Mouse (Mus musculus): ENCODE measurements around the gene Arpc3. TPM values are rescaled to one million over a fixed set of nuclear protein-coding genes. Genes with fewer than 3 reads are reported as not detected.
A peak's percentile ranks its signal among the peaks of the same experiment; 100 is the strongest.

Arpc3 gene
- polyA plus RNA-seq, 1 experiment from 2014 or later = 173 TPM

- WGBS = 95% methylated on average over 12 of the region's 12 CpGs
- peaks cover 61% of the 10 kb centered on the region for H3K36me3 ChIP-seq
- ATAC-seq (ENCODE audit: low FRiP score) = no peak
- no peak overlapping the region for H3K9ac ChIP-seq
- H3K4me3 ChIP-seq = no peak overlapping the region
- no peak overlapping the region for H3K27ac ChIP-seq
- H3K4me1 ChIP-seq (replicated peaks) = peaks cover 6% of the 10 kb centered on the region
- H3K27me3 ChIP-seq = no peaks in the 10 kb centered on the region
- no peaks in the 10 kb centered on the region for H3K9me3 ChIP-seq
- H3K4me2 ChIP-seq = no peak overlapping the region
Observed at GRCm38 (mm10) chr5:122378171-122378570, 13.5 kb upstream of the Arpc3 start.

DNA sequence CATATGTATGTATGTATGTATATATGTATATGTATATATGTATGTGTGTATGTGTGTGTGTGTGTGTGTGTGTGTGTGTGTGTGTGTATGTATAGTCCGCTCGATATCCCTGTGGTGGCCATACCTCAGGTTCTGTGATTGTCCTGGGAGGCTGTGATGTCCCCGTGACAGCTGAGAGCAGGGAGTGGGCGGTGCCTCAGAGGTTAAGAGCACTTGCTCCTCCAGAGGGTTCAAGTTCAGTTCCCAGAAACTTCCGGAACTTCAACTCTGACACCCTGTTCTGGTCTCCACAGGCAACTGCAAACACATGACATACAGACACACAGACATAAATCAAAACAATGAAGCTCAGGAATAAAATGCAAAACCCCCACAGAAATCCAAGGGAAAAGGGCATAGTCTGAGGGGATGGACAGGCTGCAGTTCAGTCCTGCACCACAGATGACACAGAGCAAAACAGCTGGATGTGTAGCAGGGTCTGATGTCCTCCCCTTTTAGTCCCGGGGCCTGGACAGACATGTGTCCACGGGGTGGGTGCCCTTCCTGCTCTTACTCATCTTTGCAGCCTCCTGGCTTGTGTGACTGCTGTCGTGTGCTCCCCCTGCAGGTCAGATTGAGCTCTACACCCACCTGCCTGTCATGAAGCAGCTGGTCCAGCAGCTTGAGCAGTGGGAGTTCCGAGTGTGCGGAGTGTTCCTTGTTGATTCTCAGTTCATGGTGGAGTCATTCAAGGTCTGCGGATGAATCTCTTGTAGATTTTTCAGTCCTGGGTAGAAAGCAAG, 12.1 kb upstream of the Arpc3 start:
- Histone ChIP-seq H3K36me3 (peaks cover 52% of the 10 kb centered on the region), H3K27ac (no peak overlapping the region), H3K9me3 (no peaks in the 10 kb centered on the region), H3K27me3 (no peaks in the 10 kb centered on the region), H3K4me3 (no peak overlapping the region), H3K9ac (no peak overlapping the region), H3K4me1 (replicated peaks) (no peaks in the 10 kb centered on the region), H3K4me2 (no peak overlapping the region)
- ATAC-seq (ENCODE audit: low FRiP score) = peak; percentile 52; the same call in 1 of the 2 replicates
- WGBS = 56% methylated on average over 11 of the region's 11 CpGs

DNA sequence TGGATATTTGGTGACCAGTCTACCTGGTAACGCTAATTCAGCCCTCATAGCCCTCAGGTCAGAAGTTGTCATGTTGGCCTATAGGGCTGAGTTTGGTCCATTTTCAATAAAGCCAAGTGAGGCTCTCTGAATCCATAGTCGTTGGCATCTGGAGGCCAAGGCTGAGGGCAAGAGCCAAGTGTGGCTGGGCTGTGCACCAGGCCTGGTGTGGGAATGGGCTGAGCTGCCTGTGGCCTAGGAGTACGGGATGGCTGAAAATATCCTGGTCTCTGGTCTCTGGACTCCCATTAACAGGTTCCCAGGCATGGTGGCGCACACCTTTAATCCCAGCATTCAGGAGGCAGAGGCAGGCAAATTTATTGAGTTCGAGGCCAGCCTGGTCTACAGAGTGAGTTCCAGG, 1.7 kb upstream of the Arpc3 start:
- Histone ChIP-seq H3K4me2 (no peak overlapping the region), H3K4me3 (no peak overlapping the region), H3K9me3 (no peaks in the 10 kb centered on the region), H3K27ac (no peak overlapping the region), H3K27me3 (no peaks in the 10 kb centered on the region), H3K36me3 (no peaks in the 10 kb centered on the region), H3K9ac (no peak overlapping the region), H3K4me1 (replicated peaks) (peaks cover 14% of the 10 kb centered on the region)
- WGBS = 91% methylated on average over 5 of the region's 5 CpGs
- ATAC-seq (ENCODE audit: low FRiP score) = no peak

- H3K27ac ChIP-seq = no peak overlapping the region
- no peaks in the 10 kb centered on the region for H3K36me3 ChIP-seq
- H3K9me3 ChIP-seq = no peaks in the 10 kb centered on the region
- no peak overlapping the region for H3K4me3 ChIP-seq
- no peak for ATAC-seq (ENCODE audit: low FRiP score)
- no peaks in the 10 kb centered on the region for H3K27me3 ChIP-seq
- H3K4me1 ChIP-seq (replicated peaks) = peaks cover 14% of the 10 kb centered on the region
- H3K4me2 ChIP-seq = no peak overlapping the region
- no peak overlapping the region for H3K9ac ChIP-seq
Observed at GRCm38 (mm10) chr5:122390671-122391070, 1.0 kb upstream of the Arpc3 start.

DNA sequence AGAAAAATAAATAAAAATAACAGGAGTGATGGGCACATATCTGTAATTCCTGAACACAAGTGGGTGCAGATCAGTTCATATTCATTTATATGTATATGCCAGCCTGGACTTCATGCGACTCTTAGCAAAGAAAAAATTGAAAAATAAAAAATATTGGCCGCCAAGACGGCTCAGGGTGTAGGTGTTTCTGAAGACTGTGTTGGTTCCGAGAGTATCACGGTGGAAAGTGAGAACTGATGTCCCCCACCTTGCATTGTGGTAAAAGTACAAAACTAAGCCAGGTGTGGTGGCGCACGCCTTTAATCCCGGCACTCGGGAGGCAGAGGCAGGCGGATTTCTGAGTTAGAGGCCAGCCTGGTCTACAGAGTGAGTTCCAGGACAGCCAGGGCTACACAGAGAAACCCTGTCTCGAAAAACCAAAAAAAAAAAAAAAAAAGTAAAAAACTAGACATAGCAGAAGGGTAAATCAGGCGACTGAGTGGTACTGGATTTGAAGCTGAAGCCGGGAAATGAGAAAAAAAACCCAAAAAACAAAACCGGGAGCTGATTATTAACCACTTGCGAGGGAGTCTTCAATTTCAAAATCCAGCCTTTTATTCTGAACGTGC, 396 bp upstream of the Arpc3 start:
- peak overlapping the region; percentile 72; the same call in 1 of the 2 replicates for H3K27ac ChIP-seq
- H3K4me1 ChIP-seq (replicated peaks) = peaks cover 14% of the 10 kb centered on the region
- H3K4me3 ChIP-seq = peak overlapping the region; percentile 85
- peaks cover under 1% of the 10 kb centered on the region; the same call in 1 of the 2 replicates for H3K36me3 ChIP-seq
- H3K9ac ChIP-seq = no peak overlapping the region
- peak overlapping the region; percentile 27 for H3K4me2 ChIP-seq
- H3K27me3 ChIP-seq = no peaks in the 10 kb centered on the region
- no peaks in the 10 kb centered on the region for H3K9me3 ChIP-seq
- 0 out of 2 replicates have a peak, but pooled peaks have one; percentile 21 for ATAC-seq (ENCODE audit: low FRiP score)
- WGBS = 51% methylated on average over 16 of the region's 16 CpGs

DNA sequence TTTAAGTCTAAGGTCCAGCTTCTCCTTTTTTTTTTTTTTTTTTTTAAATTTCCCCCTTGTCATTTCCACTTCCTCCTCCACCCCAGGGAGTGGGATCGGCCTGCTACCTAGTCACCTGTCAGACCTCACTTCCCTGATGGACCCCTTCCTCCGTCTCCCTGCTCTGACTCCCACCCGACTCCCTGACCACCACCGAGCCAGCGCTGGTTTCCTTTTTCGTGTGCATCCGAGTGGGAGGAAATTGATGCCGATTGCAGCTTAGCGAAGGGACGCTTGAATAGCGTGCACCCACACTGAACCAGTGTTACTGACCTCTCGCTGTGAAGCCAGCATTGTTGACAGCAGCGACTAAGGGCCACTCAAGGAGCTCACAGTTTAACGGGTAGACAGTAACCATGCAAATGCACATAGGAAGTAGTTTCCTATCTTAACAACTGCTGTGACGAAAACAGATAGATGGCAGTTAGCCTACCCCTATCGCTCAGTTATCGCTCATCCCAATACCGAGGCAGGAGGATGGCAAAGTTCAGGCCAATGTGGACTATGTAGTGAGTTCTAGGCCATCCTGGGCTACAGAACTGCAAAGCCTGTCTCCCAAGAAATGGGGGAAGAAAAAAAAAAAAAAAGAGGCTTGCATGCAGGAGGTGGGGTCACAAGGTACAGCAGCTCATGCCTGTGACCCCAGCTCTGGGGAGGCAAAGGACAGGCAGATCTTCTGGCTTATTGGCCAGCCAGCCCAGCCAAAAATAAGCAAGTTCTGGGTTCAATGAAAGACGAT, 738 bp downstream of the Arpc3 start:
- 17% methylated on average over 19 of the region's 19 CpGs for WGBS

GRCm38 (mm10) chr5:122393887-122394286, 2.2 kb downstream of the Arpc3 start:
- H3K27me3 ChIP-seq = no peaks in the 10 kb centered on the region
- no peaks in the 10 kb centered on the region for H3K9me3 ChIP-seq
- 47% methylated on average over 2 of the region's 2 CpGs for WGBS
- H3K36me3 ChIP-seq = peaks cover 20% of the 10 kb centered on the region
- peaks cover 14% of the 10 kb centered on the region for H3K4me1 ChIP-seq (replicated peaks)
- H3K27ac ChIP-seq = no peak overlapping the region
- no peak for ATAC-seq (ENCODE audit: low FRiP score)
- no peak overlapping the region for H3K9ac ChIP-seq
- H3K4me3 ChIP-seq = 0 out of 2 replicates have a peak overlapping the region, but pooled peaks have one; percentile 0
- H3K4me2 ChIP-seq = no peak overlapping the region

More for the DNA sequence above, 738 bp downstream of the Arpc3 start:
- H3K36me3 ChIP-seq = peaks cover 12% of the 10 kb centered on the region
- H3K4me1 ChIP-seq (replicated peaks) = peaks cover 14% of the 10 kb centered on the region
- H3K4me2 ChIP-seq = peak overlapping the region; percentile 83
- ATAC-seq (ENCODE audit: low FRiP score) = peak; percentile 58; the same call in 1 of the 2 replicates
- no peaks in the 10 kb centered on the region for H3K9me3 ChIP-seq
- no peaks in the 10 kb centered on the region for H3K27me3 ChIP-seq
- peak overlapping the region; percentile 85 for H3K4me3 ChIP-seq
- peak overlapping the region; percentile 91 for H3K9ac ChIP-seq
- H3K27ac ChIP-seq = peak overlapping the region; percentile 72

DNA sequence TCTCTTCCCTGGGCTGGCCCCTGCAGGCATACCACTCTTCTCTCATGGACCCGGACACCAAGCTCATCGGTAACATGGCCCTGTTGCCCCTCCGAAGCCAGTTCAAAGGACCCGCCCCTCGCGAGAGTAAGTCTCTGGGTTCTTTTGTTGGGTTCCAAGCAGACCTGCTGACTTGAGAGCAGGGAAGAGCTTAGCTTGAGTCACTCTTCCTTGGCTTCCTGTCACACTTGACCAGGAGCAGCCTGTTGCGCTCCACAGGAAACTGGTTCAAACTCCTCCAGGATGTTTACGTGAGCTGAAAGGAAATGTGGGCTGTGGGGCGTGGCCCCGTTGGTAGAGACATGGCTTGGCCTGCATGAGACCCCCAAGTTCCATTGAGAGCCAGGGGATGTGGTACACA, 5.1 kb downstream of the Arpc3 start:
- no peak overlapping the region for H3K9ac ChIP-seq
- peak overlapping the region; percentile 12; the same call in 1 of the 2 replicates for H3K27ac ChIP-seq
- H3K4me2 ChIP-seq = no peak overlapping the region
- H3K9me3 ChIP-seq = no peaks in the 10 kb centered on the region
- no peak for ATAC-seq (ENCODE audit: low FRiP score)
- peaks cover 20% of the 10 kb centered on the region for H3K4me1 ChIP-seq (replicated peaks)
- no peaks in the 10 kb centered on the region for H3K27me3 ChIP-seq
- peaks cover 40% of the 10 kb centered on the region for H3K36me3 ChIP-seq
- no peak overlapping the region for H3K4me3 ChIP-seq
- 92% methylated on average over 10 of the region's 10 CpGs for WGBS

GRCm38 (mm10) chr5:122397495-122397894, 5.8 kb downstream of the Arpc3 start:
- H3K4me1 ChIP-seq (replicated peaks) = peaks cover 16% of the 10 kb centered on the region
- 92% methylated on average over 8 of the region's 8 CpGs for WGBS
- no peak overlapping the region for H3K4me2 ChIP-seq
- H3K4me3 ChIP-seq = no peak overlapping the region
- H3K27ac ChIP-seq = no peak overlapping the region
- no peaks in the 10 kb centered on the region for H3K9me3 ChIP-seq
- H3K27me3 ChIP-seq = no peaks in the 10 kb centered on the region
- ATAC-seq (ENCODE audit: low FRiP score) = no peak
- H3K9ac ChIP-seq = no peak overlapping the region
- peaks cover 47% of the 10 kb centered on the region for H3K36me3 ChIP-seq

- peaks cover 71% of the 10 kb centered on the region for H3K36me3 ChIP-seq
- H3K9ac ChIP-seq = no peak overlapping the region
- ATAC-seq (ENCODE audit: low FRiP score) = no peak
- H3K4me3 ChIP-seq = no peak overlapping the region
- no peak overlapping the region for H3K27ac ChIP-seq
- no peaks in the 10 kb centered on the region for H3K27me3 ChIP-seq
- 92% methylated on average over 8 of the region's 8 CpGs for WGBS
- no peak overlapping the region for H3K4me2 ChIP-seq
- no peaks in the 10 kb centered on the region for H3K9me3 ChIP-seq
- H3K4me1 ChIP-seq (replicated peaks) = 0 out of 2 replicates have a peak, but pooled peaks cover 6% of the 10 kb centered on the region
Observed at GRCm38 (mm10) chr5:122399871-122400270, 8.2 kb downstream of the Arpc3 start.

DNA sequence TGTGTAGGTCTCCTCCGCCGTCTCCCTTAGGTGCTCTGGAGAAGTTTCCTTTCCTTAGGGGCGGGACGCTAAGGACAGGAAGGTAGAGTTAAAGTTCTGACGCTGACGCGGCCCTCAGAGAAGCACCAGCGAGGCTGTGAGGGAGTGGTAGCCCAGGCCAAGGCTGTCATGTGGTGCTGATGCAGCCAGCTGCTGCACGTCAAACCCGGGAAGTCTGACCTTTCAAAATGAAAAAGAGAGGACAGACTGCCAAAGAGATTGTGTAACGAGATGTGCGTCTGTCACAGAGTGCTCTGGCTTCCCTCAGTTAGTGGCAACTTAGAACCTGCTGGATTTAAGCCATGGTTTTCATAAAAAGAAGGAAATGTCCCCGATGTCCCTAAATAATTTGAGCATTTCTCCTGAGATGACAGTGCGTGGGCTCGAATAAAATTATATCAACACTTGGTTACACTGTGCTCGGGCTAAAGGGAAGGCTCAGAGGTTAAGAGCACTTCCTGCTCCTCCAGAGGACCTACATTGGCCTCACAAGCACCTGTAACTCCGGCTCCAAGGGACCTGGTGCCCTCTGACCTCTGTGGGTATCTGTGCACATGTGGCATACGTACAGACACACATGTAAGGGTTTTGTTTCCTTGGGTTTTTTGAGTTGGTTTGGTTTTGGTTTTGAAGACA, 9.1 kb downstream of the Arpc3 start:
- 86% methylated on average over 18 of the region's 18 CpGs for WGBS
- H3K27me3 ChIP-seq = no peaks in the 10 kb centered on the region
- H3K4me1 ChIP-seq (replicated peaks) = 0 out of 2 replicates have a peak, but pooled peaks cover 6% of the 10 kb centered on the region

DNA sequence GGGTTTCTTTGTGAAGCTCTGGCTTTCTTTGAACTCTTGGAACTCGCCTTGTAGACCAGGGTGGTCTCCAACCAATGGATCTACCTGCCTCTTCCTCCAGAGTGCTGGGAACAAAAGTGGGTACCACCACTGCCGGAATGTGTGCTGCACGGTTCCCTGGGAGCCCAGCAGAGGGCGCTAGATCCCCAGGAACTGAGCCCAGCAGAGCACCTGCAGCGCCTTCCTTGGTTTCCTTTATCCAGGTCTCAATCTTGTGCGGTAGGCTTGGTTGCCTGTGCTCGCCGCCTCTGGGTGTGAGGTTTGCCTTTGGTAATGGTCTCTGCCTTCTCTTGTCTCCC, 9.6 kb downstream of the Arpc3 start:
- Histone ChIP-seq H3K4me1 (replicated peaks) (0 out of 2 replicates have a peak, but pooled peaks cover 6% of the 10 kb centered on the region), H3K27ac (no peak overlapping the region), H3K27me3 (no peaks in the 10 kb centered on the region), H3K4me3 (no peak overlapping the region), H3K9me3 (no peaks in the 10 kb centered on the region), H3K4me2 (no peak overlapping the region), H3K9ac (no peak overlapping the region), H3K36me3 (peaks cover 85% of the 10 kb centered on the region)
- no peak for ATAC-seq (ENCODE audit: low FRiP score)
- 20% methylated on average over 8 of the region's 8 CpGs for WGBS

More for the DNA sequence above, 9.1 kb downstream of the Arpc3 start:
- Histone ChIP-seq H3K4me3 (no peak overlapping the region), H3K36me3 (peaks cover 80% of the 10 kb centered on the region), H3K27ac (no peak overlapping the region), H3K9ac (no peak overlapping the region), H3K4me2 (no peak overlapping the region), H3K9me3 (no peaks in the 10 kb centered on the region)
- ATAC-seq (ENCODE audit: low FRiP score) = no peak

Data from hindbrain, embryonic 13.5 days (tissue).